Mouse (Mus musculus): ENCODE measurements around the gene Dglucy.

The Dglucy gene

DNA sequence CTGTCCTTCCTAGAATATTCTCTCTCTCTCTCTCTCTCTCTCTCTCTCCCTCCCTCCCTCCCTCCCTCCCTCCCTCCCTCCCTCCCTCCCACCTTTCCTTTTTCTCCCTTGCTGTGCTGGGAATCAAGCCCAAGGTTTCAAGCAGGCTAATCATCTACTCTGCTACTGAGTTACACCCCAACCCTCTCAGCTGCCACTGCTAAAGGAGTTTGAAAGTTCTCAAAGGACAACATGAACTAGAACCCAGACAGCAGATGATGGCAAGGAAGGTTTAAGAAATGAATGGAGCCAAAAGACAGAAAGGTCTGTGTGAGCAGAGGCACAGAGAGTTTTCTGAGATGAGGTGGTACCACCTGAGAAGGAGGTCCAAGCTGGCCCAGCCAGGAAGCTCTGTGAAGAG is 3.6 kb upstream of the Dglucy start:
- Histone ChIP-seq H3K4me3 (replicated peaks; ENCODE audit: low read length) (no peak overlapping the region), H3K9me3 (ENCODE audit: low read length) (no peaks in the 10 kb centered on the region), H3K27me3 (ENCODE audit: insufficient read depth, low read length) (peaks cover 16% of the 10 kb centered on the region; the same call in 1 of the 2 replicates), H3K4me1 (replicated peaks; ENCODE audit: low read depth, low read length) (peaks cover 41% of the 10 kb centered on the region), H3K36me3 (ENCODE audit: insufficient read depth, low read length) (no peaks in the 10 kb centered on the region)
- TF ChIP-seq POU5F1 (IDR thresholded peaks at IDR 0.05; ENCODE audit: borderline replicate concordance, low read length), result no peak
- no peak for TF ChIP-seq NANOG (IDR thresholded peaks at IDR 0.05; ENCODE audit: borderline replicate concordance, low read length)
- no peak for TF ChIP-seq CTCF (conservative IDR thresholded peaks at IDR 0.05; ENCODE audit: low read length)

DNA sequence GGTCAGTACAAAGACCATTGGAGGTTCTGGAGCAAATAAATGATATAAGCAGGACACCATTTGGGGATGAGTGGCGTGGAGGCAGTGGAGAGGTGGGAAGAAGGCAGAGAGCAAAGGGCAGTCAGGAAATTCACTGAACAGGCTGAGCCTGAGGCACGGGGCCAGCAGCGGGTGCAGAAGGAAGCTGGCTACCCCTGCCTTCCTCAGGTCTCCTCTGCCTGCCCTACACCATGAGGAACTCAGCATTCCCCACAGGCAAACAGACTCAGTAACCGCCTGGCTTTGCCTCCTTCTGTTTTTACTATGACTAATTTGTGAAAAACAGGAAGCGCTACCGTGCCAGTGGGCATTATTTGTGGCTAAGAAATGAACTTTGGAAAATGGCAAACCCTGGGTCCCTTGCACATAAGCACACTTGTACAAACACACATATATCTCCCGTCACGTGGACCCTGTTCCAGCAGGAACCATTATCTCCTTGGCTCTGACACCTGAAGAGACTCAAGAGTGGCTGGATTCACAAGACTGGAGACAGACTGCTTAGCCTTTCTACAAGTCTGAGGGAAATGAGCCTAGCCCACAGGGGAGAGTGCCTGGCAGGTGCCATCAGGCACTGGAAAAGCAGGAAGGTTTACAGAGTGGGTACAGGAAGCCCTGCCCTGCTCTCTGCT is 2.8 kb upstream of the Dglucy start:
- no peaks in the 10 kb centered on the region for H3K9me3 ChIP-seq (ENCODE audit: low read length)
- no peak overlapping the region for H3K4me3 ChIP-seq (replicated peaks; ENCODE audit: low read length)
- H3K27me3 ChIP-seq (ENCODE audit: insufficient read depth, low read length), result peaks cover 9% of the 10 kb centered on the region; the same call in 1 of the 2 replicates
- H3K36me3 ChIP-seq (ENCODE audit: insufficient read depth, low read length), result no peaks in the 10 kb centered on the region
- peaks cover 48% of the 10 kb centered on the region for H3K4me1 ChIP-seq (replicated peaks; ENCODE audit: low read depth, low read length)
- TF ChIP-seq CTCF (conservative IDR thresholded peaks at IDR 0.05; ENCODE audit: low read length), result no peak
- TF ChIP-seq NANOG (IDR thresholded peaks at IDR 0.05; ENCODE audit: borderline replicate concordance, low read length), result no peak
- TF ChIP-seq POU5F1 (IDR thresholded peaks at IDR 0.05; ENCODE audit: borderline replicate concordance, low read length), result no peak

DNA sequence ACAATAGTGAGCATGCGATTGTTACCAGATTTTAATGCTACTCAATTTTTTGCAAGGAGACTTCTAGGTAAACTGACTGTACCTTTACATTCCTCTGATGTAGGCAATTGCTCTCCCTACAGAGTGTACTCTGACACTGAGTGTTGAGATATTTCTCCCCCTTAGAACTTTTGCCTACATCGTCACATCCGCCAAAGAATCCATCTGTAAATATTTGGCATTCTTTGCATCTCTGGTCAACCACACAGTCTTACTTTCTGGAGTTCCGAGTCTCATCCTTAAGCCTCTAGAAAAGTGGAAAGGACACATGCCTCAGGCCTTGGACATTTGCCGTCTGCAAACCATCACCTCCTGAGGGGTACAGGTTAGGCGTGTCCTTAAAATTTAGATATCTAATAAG is 1.9 kb upstream of the Dglucy start:
- TF ChIP-seq CTCF (conservative IDR thresholded peaks at IDR 0.05; ENCODE audit: low read length), result no peak
- TF ChIP-seq POU5F1 (IDR thresholded peaks at IDR 0.05; ENCODE audit: borderline replicate concordance, low read length), result no peak
- no peak for TF ChIP-seq NANOG (IDR thresholded peaks at IDR 0.05; ENCODE audit: borderline replicate concordance, low read length)
- no peaks in the 10 kb centered on the region for H3K9me3 ChIP-seq (ENCODE audit: low read length)
- peaks cover 54% of the 10 kb centered on the region for H3K4me1 ChIP-seq (replicated peaks; ENCODE audit: low read depth, low read length)
- H3K36me3 ChIP-seq (ENCODE audit: insufficient read depth, low read length), result no peaks in the 10 kb centered on the region
- no peak overlapping the region for H3K4me3 ChIP-seq (replicated peaks; ENCODE audit: low read length)
- H3K27me3 ChIP-seq (ENCODE audit: insufficient read depth, low read length), result peaks cover 9% of the 10 kb centered on the region; the same call in 1 of the 2 replicates

DNA sequence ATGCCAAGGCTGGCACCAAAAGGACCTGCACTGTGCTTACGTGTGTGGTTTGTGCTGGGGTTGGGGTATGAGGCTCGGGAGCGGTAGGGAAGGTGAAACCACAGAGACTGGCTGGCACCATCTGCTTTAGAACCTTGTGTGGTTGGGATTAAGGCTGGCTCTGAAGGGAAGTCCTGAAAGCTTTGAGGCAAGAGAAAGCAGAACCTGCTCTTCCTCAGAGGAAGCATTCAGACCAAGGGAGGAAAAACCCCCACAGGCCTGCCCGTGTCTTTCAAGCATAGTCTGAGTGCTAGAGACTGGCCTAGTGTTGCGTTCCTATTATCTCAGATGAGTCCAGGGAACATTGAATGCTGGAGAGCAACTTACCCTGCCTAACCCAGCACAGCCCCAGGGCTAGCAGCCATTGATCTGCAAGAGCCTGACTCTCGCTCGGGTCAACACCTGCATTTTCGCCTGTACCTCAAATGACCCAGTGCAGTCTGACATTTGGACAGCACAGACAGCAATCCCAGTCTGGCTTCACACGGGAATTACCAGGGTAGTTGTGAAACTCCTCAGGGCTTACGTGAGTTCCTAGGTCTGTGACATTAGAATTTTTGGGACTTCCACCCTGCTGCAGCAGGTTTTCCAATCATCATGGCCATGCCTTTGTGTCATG is 452 bp upstream of the Dglucy start:
- H3K4me1 ChIP-seq (replicated peaks; ENCODE audit: low read depth, low read length), result peaks cover 43% of the 10 kb centered on the region
- H3K36me3 ChIP-seq (ENCODE audit: insufficient read depth, low read length), result no peaks in the 10 kb centered on the region
- no peaks in the 10 kb centered on the region for H3K9me3 ChIP-seq (ENCODE audit: low read length)
- TF ChIP-seq CTCF (conservative IDR thresholded peaks at IDR 0.05; ENCODE audit: low read length), result no peak
- TF ChIP-seq NANOG (IDR thresholded peaks at IDR 0.05; ENCODE audit: borderline replicate concordance, low read length), result no peak
- TF ChIP-seq POU5F1 (IDR thresholded peaks at IDR 0.05; ENCODE audit: borderline replicate concordance, low read length), result no peak
- H3K4me3 ChIP-seq (replicated peaks; ENCODE audit: low read length), result peak overlapping the region; percentile 70
- H3K27me3 ChIP-seq (ENCODE audit: insufficient read depth, low read length), result peaks cover 13% of the 10 kb centered on the region

GRCm38 (mm10) chr12:100780416-100780815 is 1.6 kb downstream of the Dglucy start:
- peaks cover 41% of the 10 kb centered on the region for H3K4me1 ChIP-seq (replicated peaks; ENCODE audit: low read depth, low read length)
- peaks cover 13% of the 10 kb centered on the region for H3K27me3 ChIP-seq (ENCODE audit: insufficient read depth, low read length)
- no peak for TF ChIP-seq CTCF (conservative IDR thresholded peaks at IDR 0.05; ENCODE audit: low read length)
- TF ChIP-seq NANOG (IDR thresholded peaks at IDR 0.05; ENCODE audit: borderline replicate concordance, low read length), result no peak
- no peak for TF ChIP-seq POU5F1 (IDR thresholded peaks at IDR 0.05; ENCODE audit: borderline replicate concordance, low read length)
- H3K9me3 ChIP-seq (ENCODE audit: low read length), result no peaks in the 10 kb centered on the region
- no peaks in the 10 kb centered on the region for H3K36me3 ChIP-seq (ENCODE audit: insufficient read depth, low read length)
- no peak overlapping the region for H3K4me3 ChIP-seq (replicated peaks; ENCODE audit: low read length)

GRCm38 (mm10) chr12:100781428-100782120 is 2.7 kb downstream of the Dglucy start:
- Histone ChIP-seq H3K9me3 (ENCODE audit: low read length) (no peaks in the 10 kb centered on the region), H3K36me3 (ENCODE audit: insufficient read depth, low read length) (no peaks in the 10 kb centered on the region), H3K27me3 (ENCODE audit: insufficient read depth, low read length) (peaks cover 4% of the 10 kb centered on the region; the same call in 1 of the 2 replicates), H3K4me3 (replicated peaks; ENCODE audit: low read length) (no peak overlapping the region), H3K4me1 (replicated peaks; ENCODE audit: low read depth, low read length) (peaks cover 41% of the 10 kb centered on the region)
- TF ChIP-seq CTCF (conservative IDR thresholded peaks at IDR 0.05; ENCODE audit: low read length) (no peak), POU5F1 (IDR thresholded peaks at IDR 0.05; ENCODE audit: borderline replicate concordance, low read length) (no peak), NANOG (IDR thresholded peaks at IDR 0.05; ENCODE audit: borderline replicate concordance, low read length) (no peak)

DNA sequence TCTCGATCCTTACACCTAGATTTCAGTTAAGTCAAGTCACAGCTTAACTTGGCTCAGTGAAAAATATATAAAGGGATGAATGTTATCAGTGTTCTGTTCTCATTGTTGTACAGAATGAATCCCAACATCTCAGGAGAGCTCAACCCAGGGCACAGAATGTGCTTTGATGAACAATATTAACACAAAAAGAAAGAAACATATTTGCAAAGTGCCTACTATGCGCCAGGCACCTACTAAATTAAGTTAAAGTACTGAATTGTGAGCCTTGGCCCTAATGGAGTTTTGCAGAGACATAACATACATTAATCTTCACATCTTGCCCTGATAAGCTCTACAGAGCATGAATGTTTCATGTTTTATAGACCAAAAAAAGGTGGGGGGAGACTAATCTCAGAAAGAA is 5.3 kb downstream of the Dglucy start:
- Histone ChIP-seq H3K36me3 (ENCODE audit: insufficient read depth, low read length) (no peaks in the 10 kb centered on the region), H3K27me3 (ENCODE audit: insufficient read depth, low read length) (peaks cover 4% of the 10 kb centered on the region; the same call in 1 of the 2 replicates), H3K4me3 (replicated peaks; ENCODE audit: low read length) (no peak overlapping the region), H3K9me3 (ENCODE audit: low read length) (no peaks in the 10 kb centered on the region), H3K4me1 (replicated peaks; ENCODE audit: low read depth, low read length) (peaks cover 22% of the 10 kb centered on the region)
- TF ChIP-seq CTCF (conservative IDR thresholded peaks at IDR 0.05; ENCODE audit: low read length) (no peak), NANOG (IDR thresholded peaks at IDR 0.05; ENCODE audit: borderline replicate concordance, low read length) (no peak), POU5F1 (IDR thresholded peaks at IDR 0.05; ENCODE audit: borderline replicate concordance, low read length) (no peak)

DNA sequence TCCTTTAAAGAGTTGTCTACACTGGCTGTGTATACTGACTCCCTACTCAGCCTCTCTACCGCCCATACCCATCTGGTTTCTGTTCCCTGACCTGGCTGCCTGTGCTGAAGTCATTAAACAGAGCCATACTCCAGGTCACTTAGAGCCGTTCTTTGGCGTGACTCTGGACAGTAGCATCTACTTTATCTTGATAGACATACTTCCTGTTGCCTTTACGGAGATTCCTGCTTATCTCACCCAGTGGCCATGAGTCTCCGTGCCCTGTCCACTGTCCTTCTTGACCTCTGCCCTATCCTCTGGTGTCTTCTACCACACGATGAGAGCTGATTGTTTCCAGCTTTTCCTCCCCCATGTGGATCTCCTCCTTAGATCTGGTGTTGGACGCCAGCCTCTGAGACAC is 6.5 kb downstream of the Dglucy start:
- H3K27me3 ChIP-seq (ENCODE audit: insufficient read depth, low read length), result peaks cover 4% of the 10 kb centered on the region; the same call in 1 of the 2 replicates
- no peaks in the 10 kb centered on the region for H3K36me3 ChIP-seq (ENCODE audit: insufficient read depth, low read length)
- TF ChIP-seq CTCF (conservative IDR thresholded peaks at IDR 0.05; ENCODE audit: low read length) (no peak), POU5F1 (IDR thresholded peaks at IDR 0.05; ENCODE audit: borderline replicate concordance, low read length) (no peak), NANOG (IDR thresholded peaks at IDR 0.05; ENCODE audit: borderline replicate concordance, low read length) (no peak)
- no peaks in the 10 kb centered on the region for H3K9me3 ChIP-seq (ENCODE audit: low read length)
- no peak overlapping the region for H3K4me3 ChIP-seq (replicated peaks; ENCODE audit: low read length)
- H3K4me1 ChIP-seq (replicated peaks; ENCODE audit: low read depth, low read length), result peaks cover 13% of the 10 kb centered on the region
